Mouse (Mus musculus): ENCODE data around the gene Ifnb1.

- TF ChIP-seq CTCF (IDR thresholded peaks at IDR 0.05; ENCODE audit: borderline replicate concordance, insufficient read depth, low read length) (no peak), POLR2A (IDR thresholded peaks at IDR 0.05; ENCODE audit: low read depth, low read length) (no peak)
Observed at GRCm38 (mm10) chr4:88561791-88562190, 39.2 kb upstream of the Ifnb1 start.

All from embryonic fibroblast, embryonic 13.5 days (primary cell).